Mouse (Mus musculus): ENCODE data around the gene Sox12.
"Not testable (repeated sequence)": the region's sequence is repeated elsewhere in the genome, so short reads cannot be mapped to it uniquely, and the experiment has no call there.

Sox12 gene

DNA sequence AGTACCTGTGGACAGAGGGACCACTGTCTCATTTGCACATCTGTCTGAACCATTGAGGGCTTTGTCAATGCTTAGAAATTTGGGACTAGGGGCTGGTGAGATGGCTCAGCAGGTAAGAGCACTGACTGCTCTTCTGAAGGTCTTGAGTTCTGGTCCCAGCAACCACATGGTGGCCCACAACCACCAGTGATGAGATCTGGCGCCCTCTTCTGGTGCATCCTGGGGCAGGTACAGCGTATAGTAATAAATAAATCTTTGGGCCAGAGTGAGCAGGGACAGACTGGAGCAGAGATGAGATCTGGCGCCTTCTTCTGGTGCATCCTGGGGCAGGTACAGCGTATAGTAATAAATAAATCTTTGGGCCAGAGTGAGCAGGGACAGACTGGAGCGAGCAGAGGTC lies 38.9 kb downstream of the Sox12 start:
- not testable (repeated sequence) for DNase-seq (ENCODE audit: low read depth, low spot score)

GRCm38 (mm10) chr2:152357254-152357653 lies 40.6 kb downstream of the Sox12 start:
- DNase-seq (ENCODE audit: low read depth, low spot score): no peak

- DNase-seq (ENCODE audit: low read depth, low spot score): no peak
Measured at GRCm38 (mm10) chr2:152349842-152350540, 47.9 kb downstream of the Sox12 start.

DNA sequence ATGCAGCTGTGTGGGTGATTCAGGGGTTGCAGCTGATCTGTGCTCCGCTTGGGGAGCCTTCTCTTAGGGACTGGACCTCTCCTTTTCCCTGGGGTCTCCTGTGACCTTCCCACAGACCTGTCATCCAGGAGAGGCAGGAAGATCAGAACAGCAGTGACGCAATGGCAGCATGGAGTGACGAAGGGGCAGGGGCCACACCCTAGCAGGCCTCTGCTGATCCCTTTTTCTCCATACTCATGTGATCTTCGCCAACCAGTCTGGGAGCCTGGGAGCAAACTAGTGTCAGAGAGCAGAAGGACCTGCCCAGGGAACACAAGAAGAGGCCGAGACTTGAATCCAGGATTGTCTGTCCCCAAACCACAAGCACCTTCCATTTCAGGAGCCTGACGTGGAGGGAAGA lies 48.7 kb downstream of the Sox12 start:
- no peak for DNase-seq (ENCODE audit: low read depth, low spot score)

- DNase-seq (ENCODE audit: low read depth, low spot score): no peak
Measured at GRCm38 (mm10) chr2:152347722-152348121, 50.1 kb downstream of the Sox12 start.

DNA sequence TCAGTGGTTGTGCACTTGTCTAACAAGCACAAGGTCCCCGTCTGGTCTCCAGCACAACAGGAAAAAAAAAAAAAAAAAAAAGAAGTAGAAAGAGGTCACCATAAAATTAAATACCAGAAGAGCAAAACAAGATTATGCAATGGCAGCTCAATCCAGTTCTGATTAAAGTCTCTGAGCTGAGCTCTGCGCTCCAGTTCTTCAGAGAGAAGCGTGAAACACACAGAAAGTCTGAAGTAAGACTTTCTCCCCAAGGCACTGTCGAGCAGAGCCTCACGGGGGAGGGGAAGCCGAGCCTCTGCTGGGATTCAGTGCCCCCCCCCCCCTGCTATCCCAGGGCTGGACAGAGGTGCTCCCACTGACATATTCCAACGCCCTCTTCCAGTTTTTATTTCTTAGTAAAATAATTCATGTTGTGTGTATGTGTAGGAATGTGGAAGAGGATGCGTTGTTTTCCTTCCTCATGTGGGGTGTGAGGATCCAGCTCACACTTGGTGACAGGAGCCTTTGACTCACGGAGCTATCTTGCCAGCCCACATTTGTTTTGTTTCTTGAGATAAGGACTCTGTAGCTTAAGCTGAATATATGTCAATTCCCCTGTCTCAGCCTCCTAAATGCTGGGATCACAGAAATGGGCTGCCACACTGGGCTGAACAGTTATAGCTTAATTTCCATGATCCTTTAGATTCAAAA lies 50.9 kb downstream of the Sox12 start:
- no peak for DNase-seq (ENCODE audit: low read depth, low spot score)

DNA sequence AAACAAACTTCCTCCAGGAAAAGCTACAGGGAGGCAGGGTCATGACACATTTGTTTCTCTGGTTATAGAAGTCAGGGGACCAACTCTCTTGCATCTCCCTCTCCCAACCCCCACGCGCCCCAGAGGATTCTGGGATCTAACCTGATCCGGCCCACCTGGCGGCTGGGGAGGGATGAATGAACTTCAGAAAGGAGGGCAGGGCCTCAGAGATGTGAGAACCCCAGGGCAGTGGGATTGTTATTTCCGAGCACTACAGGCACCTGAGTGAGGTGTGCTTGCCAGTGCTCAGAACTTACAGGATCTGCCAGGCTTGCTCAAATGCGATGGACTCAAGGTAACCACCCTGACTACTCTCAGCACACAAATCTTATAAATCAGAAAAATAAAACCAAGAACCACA lies 52.5 kb downstream of the Sox12 start:
- DNase-seq (ENCODE audit: low read depth, low spot score): no peak

GRCm38 (mm10) chr2:152344909-152345308 lies 53.0 kb downstream of the Sox12 start:
- no peak for DNase-seq (ENCODE audit: low read depth, low spot score)

GRCm38 (mm10) chr2:152344361-152344760 lies 53.5 kb downstream of the Sox12 start:
- no peak for DNase-seq (ENCODE audit: low read depth, low spot score)

All from skeletal muscle tissue, adult 2 months (tissue).